Mouse (Mus musculus): ENCODE results near the gene Adad2. TPM values are rescaled to one million over a fixed set of nuclear protein-coding genes. Genes with fewer than 3 reads are reported as not detected.

Gene Adad2
- polyA plus RNA-seq, 1 experiment from 2014 or later = 0.10 TPM

GRCm38 (mm10) chr8:119580441-119581161 lies 31.9 kb upstream of the Adad2 start:
- no peak for ATAC-seq (ENCODE audit: insufficient number of reproducible peaks, insufficient read depth, low FRiP score, low TSS enrichment)
- Histone ChIP-seq H3K4me1 (0 out of 2 replicates have a peak, but pooled peaks cover under 1% of the 10 kb centered on the region), H3K9ac (no peak overlapping the region), H3K36me3 (no peaks in the 10 kb centered on the region), H3K9me3 (no peaks in the 10 kb centered on the region), H3K4me2 (replicated peaks) (no peak overlapping the region), H3K27me3 (peaks cover 24% of the 10 kb centered on the region), H3K27ac (no peak overlapping the region), H3K4me3 (no peak overlapping the region)
- WGBS = 86% methylated on average over 5 of the region's 5 CpGs

- Histone ChIP-seq H3K4me2 (replicated peaks) (peak overlapping the region; percentile 53), H3K9ac (no peak overlapping the region), H3K9me3 (no peaks in the 10 kb centered on the region), H3K36me3 (no peaks in the 10 kb centered on the region), H3K4me1 (no peaks in the 10 kb centered on the region), H3K27ac (no peak overlapping the region), H3K27me3 (no peaks in the 10 kb centered on the region), H3K4me3 (peak overlapping the region; percentile 30)
- WGBS = 25% methylated on average over 22 of the region's 24 CpGs
- no peak for ATAC-seq (ENCODE audit: insufficient number of reproducible peaks, insufficient read depth, low FRiP score, low TSS enrichment)
These were observed 26.6 kb upstream of the Adad2 start for GRCm38 (mm10) chr8:119585901-119586300.

- no peak for ATAC-seq (ENCODE audit: insufficient number of reproducible peaks, insufficient read depth, low FRiP score, low TSS enrichment)
- Histone ChIP-seq H3K4me2 (replicated peaks) (no peak overlapping the region), H3K27ac (no peak overlapping the region), H3K4me1 (no peaks in the 10 kb centered on the region), H3K27me3 (no peaks in the 10 kb centered on the region), H3K36me3 (no peaks in the 10 kb centered on the region), H3K4me3 (no peak overlapping the region), H3K9me3 (no peaks in the 10 kb centered on the region), H3K9ac (no peak overlapping the region)
- WGBS = 66% methylated on average over 4 of the region's 4 CpGs
These were observed 24.2 kb upstream of the Adad2 start for GRCm38 (mm10) chr8:119588321-119588720.

DNA sequence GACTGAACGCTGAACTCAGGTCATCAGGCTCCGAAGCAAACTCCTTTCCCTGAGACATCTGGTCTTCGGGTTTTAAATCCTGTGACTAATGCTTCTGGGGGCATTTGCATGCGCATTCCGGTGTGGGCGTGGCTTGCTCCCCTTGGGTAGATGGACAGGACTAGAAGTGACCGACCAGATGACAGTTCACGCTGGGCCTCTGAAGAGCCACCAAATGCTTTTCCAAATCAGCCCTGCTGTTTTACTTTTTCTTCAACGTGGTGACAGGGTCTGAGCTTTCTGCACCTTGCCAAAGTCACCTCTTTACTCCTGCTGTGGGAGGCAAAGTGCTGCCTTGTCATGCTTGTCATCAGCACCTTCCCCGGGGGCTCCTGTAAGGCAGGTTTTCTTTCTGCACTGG lies 23.7 kb upstream of the Adad2 start:
- ATAC-seq (ENCODE audit: insufficient number of reproducible peaks, insufficient read depth, low FRiP score, low TSS enrichment) = no peak
- H3K9me3 ChIP-seq = no peaks in the 10 kb centered on the region
- no peak overlapping the region for H3K4me3 ChIP-seq
- no peak overlapping the region for H3K27ac ChIP-seq
- 20% methylated on average over 10 of the region's 10 CpGs for WGBS
- H3K36me3 ChIP-seq = no peaks in the 10 kb centered on the region
- no peaks in the 10 kb centered on the region for H3K4me1 ChIP-seq
- no peak overlapping the region for H3K9ac ChIP-seq
- H3K27me3 ChIP-seq = no peaks in the 10 kb centered on the region
- no peak overlapping the region for H3K4me2 ChIP-seq (replicated peaks)

GRCm38 (mm10) chr8:119590348-119590747 lies 22.2 kb upstream of the Adad2 start:
- H3K27me3 ChIP-seq = no peaks in the 10 kb centered on the region
- no peaks in the 10 kb centered on the region for H3K9me3 ChIP-seq
- no peak overlapping the region for H3K4me3 ChIP-seq
- 80% methylated on average over 14 of the region's 14 CpGs for WGBS
- ATAC-seq (ENCODE audit: insufficient number of reproducible peaks, insufficient read depth, low FRiP score, low TSS enrichment) = no peak
- no peaks in the 10 kb centered on the region for H3K36me3 ChIP-seq
- no peak overlapping the region for H3K4me2 ChIP-seq (replicated peaks)
- H3K27ac ChIP-seq = no peak overlapping the region
- no peaks in the 10 kb centered on the region for H3K4me1 ChIP-seq
- no peak overlapping the region for H3K9ac ChIP-seq

GRCm38 (mm10) chr8:119591456-119591855 lies 21.1 kb upstream of the Adad2 start:
- no peak for ATAC-seq (ENCODE audit: insufficient number of reproducible peaks, insufficient read depth, low FRiP score, low TSS enrichment)
- no peak overlapping the region for H3K27ac ChIP-seq
- WGBS = 87% methylated on average over 7 of the region's 7 CpGs

DNA sequence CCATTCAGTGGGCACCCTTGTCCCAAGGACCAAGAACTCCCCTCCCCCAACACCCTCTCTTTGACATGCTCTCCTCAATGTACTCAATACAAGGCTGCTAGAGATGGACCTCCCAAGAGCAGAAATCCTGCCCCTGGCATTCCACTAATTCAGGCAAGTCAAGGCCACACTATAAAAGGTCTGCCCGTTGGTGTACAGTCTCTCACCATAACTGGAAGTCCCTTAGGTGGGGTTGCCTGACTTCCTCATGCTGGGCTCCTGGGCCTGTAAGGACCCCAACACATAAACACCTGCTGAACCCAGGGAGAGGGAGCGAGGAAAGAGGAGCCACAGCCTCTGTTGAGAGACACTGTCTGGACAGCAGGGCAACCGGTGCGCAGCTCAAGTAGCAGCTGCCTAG lies 8.8 kb upstream of the Adad2 start:
- WGBS = 91% methylated on average over 4 of the region's 4 CpGs
- Histone ChIP-seq H3K27ac (no peak overlapping the region), H3K4me1 (peaks cover 10% of the 10 kb centered on the region), H3K9ac (peak overlapping the region; percentile 79; the same call in 1 of the 2 replicates), H3K4me2 (replicated peaks) (peak overlapping the region; percentile 92), H3K9me3 (no peaks in the 10 kb centered on the region), H3K36me3 (peaks cover 39% of the 10 kb centered on the region), H3K27me3 (no peaks in the 10 kb centered on the region), H3K4me3 (peak overlapping the region; percentile 77; the same call in 1 of the 2 replicates)
- ATAC-seq (ENCODE audit: insufficient number of reproducible peaks, insufficient read depth, low FRiP score, low TSS enrichment) = no peak

More at GRCm38 (mm10) chr8:119591456-119591855, 21.1 kb upstream of the Adad2 start:
- no peak overlapping the region for H3K9ac ChIP-seq
- H3K36me3 ChIP-seq = peaks cover 1% of the 10 kb centered on the region; the same call in 1 of the 2 replicates
- no peaks in the 10 kb centered on the region for H3K9me3 ChIP-seq
- H3K4me1 ChIP-seq = no peaks in the 10 kb centered on the region
- no peaks in the 10 kb centered on the region for H3K27me3 ChIP-seq
- H3K4me3 ChIP-seq = no peak overlapping the region
- H3K4me2 ChIP-seq (replicated peaks) = no peak overlapping the region

- Histone ChIP-seq H3K4me3 (peak overlapping the region; percentile 77), H3K4me2 (replicated peaks) (peak overlapping the region; percentile 92), H3K36me3 (peaks cover 33% of the 10 kb centered on the region), H3K9me3 (0 out of 2 replicates have a peak, but pooled peaks cover 3% of the 10 kb centered on the region), H3K4me1 (peaks cover 10% of the 10 kb centered on the region), H3K27ac (no peak overlapping the region), H3K9ac (peak overlapping the region; percentile 79), H3K27me3 (no peaks in the 10 kb centered on the region)
- 48% methylated on average over 12 of the region's 12 CpGs for WGBS
- no peak for ATAC-seq (ENCODE audit: insufficient number of reproducible peaks, insufficient read depth, low FRiP score, low TSS enrichment)
These were observed 8.1 kb upstream of the Adad2 start for GRCm38 (mm10) chr8:119604398-119604803.

DNA sequence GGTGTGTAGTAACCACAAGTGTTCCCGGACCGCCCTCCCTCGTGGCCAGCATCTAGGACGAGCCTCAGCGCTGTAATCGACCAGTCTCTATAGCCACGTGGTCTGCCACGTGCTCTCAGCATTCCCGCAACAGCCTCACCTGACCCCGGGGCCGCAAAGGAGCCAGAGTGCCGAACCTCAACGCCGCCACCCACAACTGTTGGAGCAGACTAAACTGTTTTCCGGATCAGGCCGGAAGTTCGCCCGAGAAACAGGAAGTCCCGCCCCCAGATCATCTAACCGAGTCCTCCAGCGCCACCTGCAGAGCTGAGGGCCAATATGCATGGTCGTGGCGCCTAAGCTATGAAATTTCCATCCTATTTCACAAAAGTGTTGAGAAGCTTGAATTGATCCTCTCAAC lies 7.6 kb upstream of the Adad2 start, which contains the start of gene Taf1c:
Gene Taf1c (minus strand): TSS at position 227 of the 400 bp plus-strand sequence.
- WGBS = under 1% methylated on average over 23 of the region's 23 CpGs
- peak within 1 kb of the TSS; percentile 47; the same call in 1 of the 2 replicates for H3K27ac ChIP-seq
- 0 out of 2 replicates have a peak, but pooled peaks cover 3% of the 10 kb centered on the region for H3K9me3 ChIP-seq

GRCm38 (mm10) chr8:119606224-119606623 lies 6.3 kb upstream of the Adad2 start:
- peaks cover 10% of the 10 kb centered on the region for H3K4me1 ChIP-seq
- WGBS = 85% methylated on average over 2 of the region's 2 CpGs
- H3K4me3 ChIP-seq = no peak overlapping the region
- H3K27me3 ChIP-seq = no peaks in the 10 kb centered on the region
- no peak for ATAC-seq (ENCODE audit: insufficient number of reproducible peaks, insufficient read depth, low FRiP score, low TSS enrichment)
- H3K9me3 ChIP-seq = 0 out of 2 replicates have a peak, but pooled peaks cover 3% of the 10 kb centered on the region
- peaks cover 14% of the 10 kb centered on the region for H3K36me3 ChIP-seq
- no peak overlapping the region for H3K4me2 ChIP-seq (replicated peaks)
- no peak overlapping the region for H3K9ac ChIP-seq
- no peak overlapping the region for H3K27ac ChIP-seq

More for the DNA sequence above, 7.6 kb upstream of the Adad2 start, which contains the start of gene Taf1c:
- Histone ChIP-seq H3K36me3 (peaks cover 27% of the 10 kb centered on the region), H3K4me2 (replicated peaks) (peak within 1 kb of the TSS; percentile 92), H3K4me3 (peak within 1 kb of the TSS; percentile 77), H3K4me1 (peaks cover 10% of the 10 kb centered on the region), H3K9ac (peak within 1 kb of the TSS; percentile 79), H3K27me3 (no peaks in the 10 kb centered on the region)
- ATAC-seq (ENCODE audit: insufficient number of reproducible peaks, insufficient read depth, low FRiP score, low TSS enrichment) = no peak

- no peaks in the 10 kb centered on the region for H3K9me3 ChIP-seq
- 61% methylated on average over 14 of the region's 14 CpGs for WGBS
- no peak overlapping the region for H3K4me2 ChIP-seq (replicated peaks)
- no peak overlapping the region for H3K27ac ChIP-seq
- H3K27me3 ChIP-seq = 0 out of 2 replicates have a peak, but pooled peaks cover 19% of the 10 kb centered on the region
- no peak overlapping the region for H3K9ac ChIP-seq
- H3K4me3 ChIP-seq = no peak overlapping the region
- H3K36me3 ChIP-seq = no peaks in the 10 kb centered on the region
- ATAC-seq (ENCODE audit: insufficient number of reproducible peaks, insufficient read depth, low FRiP score, low TSS enrichment) = 0 out of 2 replicates have a peak, but pooled peaks have one; percentile 35
- no peaks in the 10 kb centered on the region for H3K4me1 ChIP-seq
These were observed 2.5 kb downstream of the Adad2 start for GRCm38 (mm10) chr8:119615096-119615495.

DNA sequence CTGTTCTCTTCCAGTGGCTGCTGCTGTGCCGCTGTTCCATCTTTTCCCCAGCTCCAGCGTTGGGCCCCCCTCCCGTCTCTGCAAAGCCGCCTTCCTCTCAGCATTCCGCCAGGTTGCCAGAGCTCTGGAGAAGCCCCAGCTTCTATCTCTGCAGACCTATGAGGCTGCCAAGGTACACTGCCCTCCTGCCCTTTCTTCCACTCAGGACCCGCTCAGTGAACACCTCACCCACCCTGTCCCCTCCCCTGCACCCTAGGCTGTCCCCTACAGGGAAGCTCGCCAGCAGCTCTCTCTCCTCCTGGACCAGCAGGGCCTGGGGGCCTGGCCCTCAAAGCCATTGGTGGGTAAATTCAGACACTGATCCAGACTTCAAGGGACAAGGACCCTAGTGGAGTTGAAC lies 3.8 kb downstream of the Adad2 start:
- Histone ChIP-seq H3K9me3 (no peaks in the 10 kb centered on the region), H3K4me2 (replicated peaks) (no peak overlapping the region), H3K4me3 (no peak overlapping the region), H3K36me3 (no peaks in the 10 kb centered on the region), H3K27me3 (0 out of 2 replicates have a peak, but pooled peaks cover 19% of the 10 kb centered on the region), H3K9ac (no peak overlapping the region), H3K4me1 (no peaks in the 10 kb centered on the region), H3K27ac (no peak overlapping the region)
- no peak for ATAC-seq (ENCODE audit: insufficient number of reproducible peaks, insufficient read depth, low FRiP score, low TSS enrichment)
- 75% methylated on average over 7 of the region's 7 CpGs for WGBS
